Mouse (Mus musculus) left cerebral cortex, adult 8-10 months (tissue): Measurements from ENCODE around the gene Ide. TPM values are rescaled to one million over a fixed set of nuclear protein-coding genes. Genes with fewer than 3 reads are reported as not detected.

ENCODE experiments used
- DNase-seq, 2 experiments: peaks; one replicate each; pipeline ENCODE4 v3.0.0; 2022; ENCODE audit warnings: low spot score in 2 of 2
- total RNA-seq, 4 experiments: library from RNA; stranded (reverse); gene quantifications; 2 replicates each; pipeline ENCODE4 v1.2.4; 2022

The Ide gene
- total RNA-seq, result 10 to 100 TPM; 35.0 to 40.4 (median 37.2) TPM

- DNase-seq, result no peak
Measured at GRCm38 (mm10) chr19:37337752-37338151, at the start of gene Ide. Gene Ide (minus strand): TSS chr19:37337852.

- no peak for DNase-seq
Measured at GRCm38 (mm10) chr19:37386126-37386525, 48.5 kb upstream of the Ide start.

GRCm38 (mm10) chr19:37378816-37379215 lies 41.2 kb upstream of the Ide start:
- DNase-seq, result no peak

- DNase-seq, result no peak
Measured at GRCm38 (mm10) chr19:37377404-37377990, 39.8 kb upstream of the Ide start.

GRCm38 (mm10) chr19:37376841-37377240 lies 39.2 kb upstream of the Ide start:
- no peak for DNase-seq

GRCm38 (mm10) chr19:37375755-37376615 lies 38.3 kb upstream of the Ide start, which contains the start of gene Kif11:
Gene Kif11 (plus strand): TSS chr19:37376403.
- DNase-seq, result peak; percentile 88 to 99

GRCm38 (mm10) chr19:37374941-37375754 lies 37.5 kb upstream of the Ide start:
- DNase-seq, result no peak

- no peak for DNase-seq
Measured at GRCm38 (mm10) chr19:37370356-37370755, 32.7 kb upstream of the Ide start.

- DNase-seq, result no peak
Measured at GRCm38 (mm10) chr19:37369921-37370320, 32.3 kb upstream of the Ide start.

GRCm38 (mm10) chr19:37368990-37369389 lies 31.3 kb upstream of the Ide start:
- no peak for DNase-seq

GRCm38 (mm10) chr19:37363128-37363939 lies 25.7 kb upstream of the Ide start:
- peak in 1 of 2 experiments; percentile 64 for DNase-seq

- no peak for DNase-seq
Measured at GRCm38 (mm10) chr19:37362545-37362944, 24.9 kb upstream of the Ide start.

- no peak for DNase-seq
Measured at GRCm38 (mm10) chr19:37360044-37360443, 22.4 kb upstream of the Ide start.

GRCm38 (mm10) chr19:37353331-37353730 lies 15.7 kb upstream of the Ide start:
- no peak for DNase-seq

- no peak for DNase-seq
Measured at GRCm38 (mm10) chr19:37352756-37353155, 15.1 kb upstream of the Ide start.

- DNase-seq, result no peak
Measured at GRCm38 (mm10) chr19:37348952-37349351, 11.3 kb upstream of the Ide start.

- DNase-seq, result no peak
Measured at GRCm38 (mm10) chr19:37348331-37348730, 10.7 kb upstream of the Ide start.

- DNase-seq, result no peak
Measured at GRCm38 (mm10) chr19:37346258-37346657, 8.6 kb upstream of the Ide start.

- DNase-seq, result no peak
Measured at GRCm38 (mm10) chr19:37343899-37344298, 6.2 kb upstream of the Ide start.

GRCm38 (mm10) chr19:37340931-37341330 lies 3.3 kb upstream of the Ide start:
- DNase-seq, result no peak

GRCm38 (mm10) chr19:37340495-37340894 lies 2.8 kb upstream of the Ide start:
- no peak for DNase-seq
